Mouse (Mus musculus): Measurements from ENCODE around the gene Dynlt1a.
"Not testable (repeated sequence)": the region's sequence is repeated elsewhere in the genome, so short reads cannot be mapped to it uniquely, and the experiment has no call there.

Dynlt1a gene

GRCm38 (mm10) chr17:6317339-6317985, at the start of gene Dynlt1a:
Dynlt1a (minus strand) TSS chr17:6317500.
- DNase-seq = peak; percentile 100

- peak in 1 of 2 experiments; percentile 4 for DNase-seq
These were observed 38.0 kb upstream of the Dynlt1a start for GRCm38 (mm10) chr17:6355256-6355655.

GRCm38 (mm10) chr17:6342606-6343294, 25.4 kb upstream of the Dynlt1a start:
- not testable (repeated sequence) for DNase-seq

- DNase-seq = not testable (repeated sequence)
These were observed 11.7 kb upstream of the Dynlt1a start for GRCm38 (mm10) chr17:6328997-6329396.

- not testable (repeated sequence) for DNase-seq
These were observed 10.3 kb upstream of the Dynlt1a start for GRCm38 (mm10) chr17:6327554-6327953.

GRCm38 (mm10) chr17:6325543-6325942, 8.2 kb upstream of the Dynlt1a start:
- DNase-seq = not testable (repeated sequence)

- not testable (repeated sequence) for DNase-seq
These were observed 7.7 kb upstream of the Dynlt1a start for GRCm38 (mm10) chr17:6325021-6325420.

- DNase-seq = not testable (repeated sequence)
These were observed 4.4 kb upstream of the Dynlt1a start for GRCm38 (mm10) chr17:6321778-6322101.

- DNase-seq = not testable (repeated sequence)
These were observed 3.9 kb upstream of the Dynlt1a start for GRCm38 (mm10) chr17:6321081-6321777.

GRCm38 (mm10) chr17:6316379-6317126, 747 bp downstream of the Dynlt1a start:
- peak; percentile 77 to 79 for DNase-seq

- peak in 1 of 2 experiments; percentile 20 for DNase-seq
These were observed 1.6 kb downstream of the Dynlt1a start for GRCm38 (mm10) chr17:6315706-6316105.

- peak; percentile 22 to 30 for DNase-seq
These were observed 2.8 kb downstream of the Dynlt1a start for GRCm38 (mm10) chr17:6314493-6314892.

GRCm38 (mm10) chr17:6312755-6313154, 4.5 kb downstream of the Dynlt1a start:
- DNase-seq = not testable (repeated sequence)

- not testable (repeated sequence) for DNase-seq
These were observed 5.6 kb downstream of the Dynlt1a start for GRCm38 (mm10) chr17:6311716-6312115.

- not testable (repeated sequence) for DNase-seq
These were observed 10.8 kb downstream of the Dynlt1a start for GRCm38 (mm10) chr17:6306503-6306902.

GRCm38 (mm10) chr17:6305656-6306270, 11.5 kb downstream of the Dynlt1a start:
- not testable (repeated sequence) for DNase-seq

GRCm38 (mm10) chr17:6304891-6305290, 12.4 kb downstream of the Dynlt1a start:
- not testable (repeated sequence) for DNase-seq

GRCm38 (mm10) chr17:6300190-6300863, 17.0 kb downstream of the Dynlt1a start:
- DNase-seq = not testable (repeated sequence)

GRCm38 (mm10) chr17:6297060-6297795, 20.1 kb downstream of the Dynlt1a start:
- not testable (repeated sequence) for DNase-seq

- not testable (repeated sequence) for DNase-seq
These were observed 23.4 kb downstream of the Dynlt1a start for GRCm38 (mm10) chr17:6293882-6294281.

- DNase-seq = peak in 1 of 2 experiments; percentile 22
These were observed 28.3 kb downstream of the Dynlt1a start for GRCm38 (mm10) chr17:6289045-6289444.

Measured in lung, postnatal 4 days (tissue).